Mouse (Mus musculus) neutrophil, adult 5-6 weeks (primary cell): Measurements from ENCODE around the gene Toporsl. TPM values are rescaled to one million over a fixed set of nuclear protein-coding genes. Genes with fewer than 3 reads are reported as not detected.

Experiments
- ATAC-seq: fragments of 151-379, 151-347 bp; 2 replicates; pipeline ENCODE4 v1.8.0; 2017; ENCODE audit warnings: mild to moderate bottlenecking, moderate TSS enrichment; ENCODE audit not compliant: insufficient number of reproducible peaks, poor library complexity, low FRiP score, severe bottlenecking; ENCODE audit errors: extremely low read depth
- total RNA-seq: library from RNA; stranded (forward); fragments of 200-1000 nt; gene quantifications from 2 replicates; pipeline ENCODE4 v1.2.3, GENCODE M21; 2017

Gene Toporsl
- total RNA-seq: not detected in 2 replicates

GRCm38 (mm10) chr4:52595927-52596326 is at the start of gene Toporsl:
Gene Toporsl, plus strand, starts transcription at chr4:52596274.
- no peak for ATAC-seq

- ATAC-seq: no peak
These were observed 38.4 kb upstream of the Toporsl start for GRCm38 (mm10) chr4:52557672-52558071.

- ATAC-seq: no peak
These were observed 38.0 kb upstream of the Toporsl start for GRCm38 (mm10) chr4:52558080-52558479.

- ATAC-seq: no peak
These were observed 32.2 kb upstream of the Toporsl start for GRCm38 (mm10) chr4:52563859-52564258.

- ATAC-seq: no peak
These were observed 9.8 kb upstream of the Toporsl start for GRCm38 (mm10) chr4:52586194-52586734.

GRCm38 (mm10) chr4:52593821-52594356 is 2.2 kb upstream of the Toporsl start:
- ATAC-seq: no peak

- ATAC-seq: no peak
These were observed 1.4 kb upstream of the Toporsl start for GRCm38 (mm10) chr4:52594632-52595031.

GRCm38 (mm10) chr4:52598180-52598881 is 2.3 kb downstream of the Toporsl start:
- ATAC-seq: no peak

GRCm38 (mm10) chr4:52606923-52607322 is 10.8 kb downstream of the Toporsl start:
- ATAC-seq: no peak

- no peak for ATAC-seq
These were observed 38.9 kb downstream of the Toporsl start for GRCm38 (mm10) chr4:52634986-52635385.

GRCm38 (mm10) chr4:52647791-52648190 is 51.7 kb downstream of the Toporsl start:
- no peak for ATAC-seq

GRCm38 (mm10) chr4:52659701-52660100 is 63.6 kb downstream of the Toporsl start:
- ATAC-seq: no peak

GRCm38 (mm10) chr4:52660701-52661117 is 64.6 kb downstream of the Toporsl start:
- no peak for ATAC-seq

GRCm38 (mm10) chr4:52661311-52661710 is 65.2 kb downstream of the Toporsl start:
- no peak for ATAC-seq

Other genes with a start within 250 kb of the Toporsl start
- 13.4 and 14.7 TPM in 2 replicates for gene Smc2, start 157.0 kb upstream of the Toporsl start, total RNA-seq
- not detected in 2 replicates for gene Vma21-ps, start 99.0 kb upstream of the Toporsl start, total RNA-seq
- not detected in 2 replicates for gene Olfr275, start 218.3 kb downstream of the Toporsl start, total RNA-seq